Mouse (Mus musculus): Measurements from ENCODE around the gene Fgfr1op2. TPM values are rescaled to one million over a fixed set of nuclear protein-coding genes. Genes with fewer than 3 reads are reported as not detected.
A peak's percentile ranks its signal among the peaks of the same experiment; 100 is the strongest.

Fgfr1op2 gene
- 102 and 109 TPM in 2 replicates for polyA plus RNA-seq (2015; fragmentation: Nextera tagmentation; extraction: Ambion mirVana)

GRCm38 (mm10) chr6:146576903-146577302 lies at the start of gene Fgfr1op2:
TSS of gene Fgfr1op2 (plus strand) at chr6:146577203.
- Histone ChIP-seq H3K4me1 (replicated peaks; ENCODE audit: control insufficient read depth, insufficient read depth, low read length) (peaks cover 20% of the 10 kb centered on the region), H3K9ac (ENCODE audit: low read length) (peak within 1 kb of the TSS; percentile 97), H3K27me3 (ENCODE audit: control insufficient read depth, insufficient read depth, low read depth, low read length) (no peaks in the 10 kb centered on the region), H3K36me3 (ENCODE audit: control insufficient read depth, insufficient read depth, low read length) (peaks cover 3% of the 10 kb centered on the region; the same call in 1 of the 2 replicates), H3K4me3 (ENCODE audit: low read length) (peak within 1 kb of the TSS; percentile 90), H3K4me2 (ENCODE audit: low read depth, low read length) (peak within 1 kb of the TSS; percentile 90), H3K9me3 (ENCODE audit: control insufficient read depth, low read length) (no peaks in the 10 kb centered on the region), H3K27ac (ENCODE audit: low read length) (peak within 1 kb of the TSS; percentile 98)
- no peak for ATAC-seq (ENCODE audit: low read depth)
- under 1% methylated on average over 13 of the region's 13 CpGs for whole genome bisulfite sequencing

GRCm38 (mm10) chr6:146527537-146527936 lies 49.5 kb upstream of the Fgfr1op2 start:
- Histone ChIP-seq H3K4me2 (ENCODE audit: low read depth, low read length) (no peak overlapping the region), H3K9ac (ENCODE audit: low read length) (no peak overlapping the region), H3K9me3 (ENCODE audit: control insufficient read depth, low read length) (0 out of 2 replicates have a peak, but pooled peaks cover 2% of the 10 kb centered on the region), H3K4me1 (replicated peaks; ENCODE audit: control insufficient read depth, insufficient read depth, low read length) (peaks cover 9% of the 10 kb centered on the region; the same call in 1 of the 2 replicates), H3K27me3 (ENCODE audit: control insufficient read depth, insufficient read depth, low read depth, low read length) (no peaks in the 10 kb centered on the region), H3K4me3 (ENCODE audit: low read length) (no peak overlapping the region), H3K27ac (ENCODE audit: low read length) (no peak overlapping the region), H3K36me3 (ENCODE audit: control insufficient read depth, insufficient read depth, low read length) (no peaks in the 10 kb centered on the region)
- ATAC-seq (ENCODE audit: low read depth) = no peak
- WGBS = 86% methylated on average over 2 of the region's 2 CpGs

GRCm38 (mm10) chr6:146530363-146530762 lies 46.6 kb upstream of the Fgfr1op2 start:
- peaks cover 9% of the 10 kb centered on the region; the same call in 1 of the 2 replicates for H3K4me1 ChIP-seq (replicated peaks; ENCODE audit: control insufficient read depth, insufficient read depth, low read length)
- H3K36me3 ChIP-seq (ENCODE audit: control insufficient read depth, insufficient read depth, low read length) = no peaks in the 10 kb centered on the region
- peak overlapping the region; percentile 50 for H3K27ac ChIP-seq (ENCODE audit: low read length)
- no peak overlapping the region for H3K4me2 ChIP-seq (ENCODE audit: low read depth, low read length)
- no peak overlapping the region for H3K9ac ChIP-seq (ENCODE audit: low read length)
- WGBS = 42% methylated on average over 7 of the region's 7 CpGs
- H3K4me3 ChIP-seq (ENCODE audit: low read length) = no peak overlapping the region
- no peaks in the 10 kb centered on the region for H3K9me3 ChIP-seq (ENCODE audit: control insufficient read depth, low read length)
- H3K27me3 ChIP-seq (ENCODE audit: control insufficient read depth, insufficient read depth, low read depth, low read length) = no peaks in the 10 kb centered on the region
- ATAC-seq (ENCODE audit: low read depth) = peak; percentile 77

- 33% methylated on average over 5 of the region's 5 CpGs for WGBS
- H3K36me3 ChIP-seq (ENCODE audit: control insufficient read depth, insufficient read depth, low read length) = no peaks in the 10 kb centered on the region
- no peak overlapping the region for H3K4me2 ChIP-seq (ENCODE audit: low read depth, low read length)
- H3K27ac ChIP-seq (ENCODE audit: low read length) = peak overlapping the region; percentile 56
- H3K9ac ChIP-seq (ENCODE audit: low read length) = no peak overlapping the region
- no peaks in the 10 kb centered on the region for H3K27me3 ChIP-seq (ENCODE audit: control insufficient read depth, insufficient read depth, low read depth, low read length)
- peak; percentile 85 for ATAC-seq (ENCODE audit: low read depth)
- no peaks in the 10 kb centered on the region; the same call in 1 of the 2 replicates for H3K9me3 ChIP-seq (ENCODE audit: control insufficient read depth, low read length)
- no peak overlapping the region for H3K4me3 ChIP-seq (ENCODE audit: low read length)
- H3K4me1 ChIP-seq (replicated peaks; ENCODE audit: control insufficient read depth, insufficient read depth, low read length) = peaks cover 9% of the 10 kb centered on the region; the same call in 1 of the 2 replicates
Measured at GRCm38 (mm10) chr6:146530769-146531168, 46.2 kb upstream of the Fgfr1op2 start.

GRCm38 (mm10) chr6:146533146-146533545 lies 43.9 kb upstream of the Fgfr1op2 start:
- H3K9ac ChIP-seq (ENCODE audit: low read length) = no peak overlapping the region
- no peak overlapping the region for H3K27ac ChIP-seq (ENCODE audit: low read length)
- H3K27me3 ChIP-seq (ENCODE audit: control insufficient read depth, insufficient read depth, low read depth, low read length) = no peaks in the 10 kb centered on the region
- H3K4me1 ChIP-seq (replicated peaks; ENCODE audit: control insufficient read depth, insufficient read depth, low read length) = peaks cover 9% of the 10 kb centered on the region; the same call in 1 of the 2 replicates
- 85% methylated on average over 4 of the region's 4 CpGs for WGBS
- H3K4me2 ChIP-seq (ENCODE audit: low read depth, low read length) = no peak overlapping the region
- H3K9me3 ChIP-seq (ENCODE audit: control insufficient read depth, low read length) = no peaks in the 10 kb centered on the region; the same call in 1 of the 2 replicates
- no peaks in the 10 kb centered on the region for H3K36me3 ChIP-seq (ENCODE audit: control insufficient read depth, insufficient read depth, low read length)
- no peak overlapping the region for H3K4me3 ChIP-seq (ENCODE audit: low read length)
- ATAC-seq (ENCODE audit: low read depth) = no peak

- Histone ChIP-seq H3K9me3 (ENCODE audit: control insufficient read depth, low read length) (no peaks in the 10 kb centered on the region; the same call in 1 of the 2 replicates), H3K36me3 (ENCODE audit: control insufficient read depth, insufficient read depth, low read length) (no peaks in the 10 kb centered on the region), H3K9ac (ENCODE audit: low read length) (no peak overlapping the region), H3K27ac (ENCODE audit: low read length) (no peak overlapping the region), H3K4me2 (ENCODE audit: low read depth, low read length) (no peak overlapping the region), H3K27me3 (ENCODE audit: control insufficient read depth, insufficient read depth, low read depth, low read length) (no peaks in the 10 kb centered on the region), H3K4me1 (replicated peaks; ENCODE audit: control insufficient read depth, insufficient read depth, low read length) (peaks cover 10% of the 10 kb centered on the region; the same call in 1 of the 2 replicates), H3K4me3 (ENCODE audit: low read length) (no peak overlapping the region)
- 54% methylated on average over 5 of the region's 5 CpGs for WGBS
- peak; percentile 21; the same call in 1 of the 2 replicates for ATAC-seq (ENCODE audit: low read depth)
Measured at GRCm38 (mm10) chr6:146535501-146535900, 41.5 kb upstream of the Fgfr1op2 start.

- H3K4me2 ChIP-seq (ENCODE audit: low read depth, low read length) = no peak overlapping the region
- no peak overlapping the region for H3K9ac ChIP-seq (ENCODE audit: low read length)
- H3K27me3 ChIP-seq (ENCODE audit: control insufficient read depth, insufficient read depth, low read depth, low read length) = no peaks in the 10 kb centered on the region
- no peaks in the 10 kb centered on the region for H3K36me3 ChIP-seq (ENCODE audit: control insufficient read depth, insufficient read depth, low read length)
- no peak overlapping the region for H3K27ac ChIP-seq (ENCODE audit: low read length)
- 87% methylated on average over 4 of the region's 4 CpGs for WGBS
- no peak overlapping the region for H3K4me3 ChIP-seq (ENCODE audit: low read length)
- H3K9me3 ChIP-seq (ENCODE audit: control insufficient read depth, low read length) = no peaks in the 10 kb centered on the region; the same call in 1 of the 2 replicates
- H3K4me1 ChIP-seq (replicated peaks; ENCODE audit: control insufficient read depth, insufficient read depth, low read length) = 0 out of 2 replicates have a peak, but pooled peaks cover 4% of the 10 kb centered on the region
- ATAC-seq (ENCODE audit: low read depth) = no peak
Measured at GRCm38 (mm10) chr6:146537111-146537510, 39.9 kb upstream of the Fgfr1op2 start.

GRCm38 (mm10) chr6:146538071-146538470 lies 38.9 kb upstream of the Fgfr1op2 start:
- Histone ChIP-seq H3K9ac (ENCODE audit: low read length) (no peak overlapping the region), H3K4me2 (ENCODE audit: low read depth, low read length) (no peak overlapping the region), H3K9me3 (ENCODE audit: control insufficient read depth, low read length) (no peaks in the 10 kb centered on the region; the same call in 1 of the 2 replicates), H3K27me3 (ENCODE audit: control insufficient read depth, insufficient read depth, low read depth, low read length) (no peaks in the 10 kb centered on the region), H3K4me3 (ENCODE audit: low read length) (no peak overlapping the region), H3K36me3 (ENCODE audit: control insufficient read depth, insufficient read depth, low read length) (no peaks in the 10 kb centered on the region), H3K4me1 (replicated peaks; ENCODE audit: control insufficient read depth, insufficient read depth, low read length) (0 out of 2 replicates have a peak, but pooled peaks cover 4% of the 10 kb centered on the region), H3K27ac (ENCODE audit: low read length) (no peak overlapping the region)
- ATAC-seq (ENCODE audit: low read depth) = no peak
- WGBS = 37% methylated on average over 2 of the region's 2 CpGs

- ATAC-seq (ENCODE audit: low read depth) = peak; percentile 43; the same call in 1 of the 2 replicates
- no peaks in the 10 kb centered on the region for H3K36me3 ChIP-seq (ENCODE audit: control insufficient read depth, insufficient read depth, low read length)
- H3K4me1 ChIP-seq (replicated peaks; ENCODE audit: control insufficient read depth, insufficient read depth, low read length) = 0 out of 2 replicates have a peak, but pooled peaks cover 4% of the 10 kb centered on the region
- H3K4me3 ChIP-seq (ENCODE audit: low read length) = no peak overlapping the region
- H3K27ac ChIP-seq (ENCODE audit: low read length) = 0 out of 2 replicates have a peak overlapping the region, but pooled peaks have one; percentile 12
- 39% methylated on average over 4 of the region's 4 CpGs for WGBS
- no peak overlapping the region for H3K9ac ChIP-seq (ENCODE audit: low read length)
- no peak overlapping the region for H3K4me2 ChIP-seq (ENCODE audit: low read depth, low read length)
- H3K27me3 ChIP-seq (ENCODE audit: control insufficient read depth, insufficient read depth, low read depth, low read length) = no peaks in the 10 kb centered on the region
- H3K9me3 ChIP-seq (ENCODE audit: control insufficient read depth, low read length) = no peaks in the 10 kb centered on the region; the same call in 1 of the 2 replicates
Measured at GRCm38 (mm10) chr6:146538661-146539060, 38.3 kb upstream of the Fgfr1op2 start.

Measured in lung, embryonic 16.5 days (tissue).